Mouse (Mus musculus) midbrain, embryonic 11.5 days (tissue): ENCODE measurements at regions not wholly inside any gene's neighbourhood (a gene's known extent, or its start where the extent isn't known, plus 50 kb on each side); places are given as distances from the start of the nearest gene placed in this dataset.
A peak's percentile ranks its signal among the peaks of the same experiment; 100 is the strongest.
"Not testable (repeated sequence)": the region's sequence is repeated elsewhere in the genome, so short reads cannot be mapped to it uniquely, and the experiment has no call there.

Experiments
- ATAC-seq: fragments of 200-750 bp; cut with Nextera tagmentation; 2 replicates; pipeline ENCODE4 v1.8.0; 2017; ENCODE audit warnings: moderate TSS enrichment, moderate library complexity; ENCODE audit not compliant: low FRiP score
- DNase-seq: peaks from one replicate; pipeline ENCODE4 v3.0.0; 2015; ENCODE audit warnings: low spot score; ENCODE audit errors: missing footprints
- H3K27ac ChIP-seq: fragments of 300-500 bp; sonication (generic); 2 replicates; pipeline ENCODE4 v1.5.1; 2014; ENCODE audit warnings: low read depth, low read length
- H3K27me3 ChIP-seq: fragments of 300-500 bp; sonication (generic); 2 replicates; pipeline ENCODE4 v1.6.1; 2014; ENCODE audit warnings: mild to moderate bottlenecking, low read length, moderate library complexity, mixed read lengths; ENCODE audit not compliant: control insufficient read depth, insufficient read depth
- H3K36me3 ChIP-seq: fragments of 300-500 bp; sonication (generic); 2 replicates; pipeline ENCODE4 v1.6.1; 2014; ENCODE audit warnings: mild to moderate bottlenecking, low read length, moderate library complexity, mixed read lengths; ENCODE audit not compliant: control insufficient read depth, insufficient read depth
- H3K4me1 ChIP-seq: fragments of 300-500 bp; sonication (generic); 2 replicates; pipeline ENCODE4 v1.6.1; 2014; ENCODE audit warnings: low read length; ENCODE audit not compliant: control insufficient read depth, insufficient read depth
- H3K4me2 ChIP-seq: fragments of 300-500 bp; sonication (generic); 2 replicates; pipeline ENCODE4 v1.6.1; 2014; ENCODE audit warnings: mild to moderate bottlenecking, moderate library complexity
- H3K4me3 ChIP-seq: fragments of 300-500 bp; sonication (generic); 2 replicates; pipeline ENCODE4 v1.5.1; 2014; ENCODE audit warnings: low read depth, low read length
- H3K9ac ChIP-seq: fragments of 300-500 bp; sonication (generic); 2 replicates; pipeline ENCODE4 v1.6.1; 2014; ENCODE audit warnings: low read length
- H3K9me3 ChIP-seq: fragments of 300-500 bp; sonication (generic); 2 replicates; pipeline ENCODE4 v1.6.1; 2016; ENCODE audit warnings: low read length; ENCODE audit not compliant: control insufficient read depth
- WGBS: fragments of 180-500 bp; shearing (Covaris S2); extraction: QIAGEN DNeasy Blood & Tissue Kit; methylation state at CpG from one replicate; pipeline ENCODE4 v1.1.7; 2014; 5-methylcytosine and 5-hydroxymethylcytosine counted together

- Histone ChIP-seq H3K27ac (no peak overlapping the region), H3K4me1 (no peaks in the 10 kb centered on the region), H3K9ac (no peak overlapping the region), H3K27me3 (no peaks in the 10 kb centered on the region), H3K4me3 (no peak overlapping the region), H3K9me3 (no peaks in the 10 kb centered on the region), H3K4me2 (no peak overlapping the region), H3K36me3 (no peaks in the 10 kb centered on the region)
- peak; percentile 72 for ATAC-seq
- no peak for DNase-seq
- 91% methylated on average over 1 of the region's 1 CpGs for WGBS
Observed at GRCm38 (mm10) chr2:107468671-107469070, 178.2 kb downstream of the Kcna4 start.

GRCm38 (mm10) chr2:107503646-107504379 lies 213.4 kb downstream of the Kcna4 start:
- WGBS = 78% methylated on average over 7 of the region's 7 CpGs
- no peak overlapping the region for H3K4me3 ChIP-seq
- H3K4me2 ChIP-seq = no peak overlapping the region
- ATAC-seq (no peak), DNase-seq (no peak)
- H3K27ac ChIP-seq = no peak overlapping the region
- H3K36me3 ChIP-seq = no peaks in the 10 kb centered on the region
- H3K9me3 ChIP-seq = no peaks in the 10 kb centered on the region
- no peaks in the 10 kb centered on the region; the same call in 1 of the 2 replicates for H3K4me1 ChIP-seq
- H3K9ac ChIP-seq = no peak overlapping the region
- H3K27me3 ChIP-seq = no peaks in the 10 kb centered on the region

DNA sequence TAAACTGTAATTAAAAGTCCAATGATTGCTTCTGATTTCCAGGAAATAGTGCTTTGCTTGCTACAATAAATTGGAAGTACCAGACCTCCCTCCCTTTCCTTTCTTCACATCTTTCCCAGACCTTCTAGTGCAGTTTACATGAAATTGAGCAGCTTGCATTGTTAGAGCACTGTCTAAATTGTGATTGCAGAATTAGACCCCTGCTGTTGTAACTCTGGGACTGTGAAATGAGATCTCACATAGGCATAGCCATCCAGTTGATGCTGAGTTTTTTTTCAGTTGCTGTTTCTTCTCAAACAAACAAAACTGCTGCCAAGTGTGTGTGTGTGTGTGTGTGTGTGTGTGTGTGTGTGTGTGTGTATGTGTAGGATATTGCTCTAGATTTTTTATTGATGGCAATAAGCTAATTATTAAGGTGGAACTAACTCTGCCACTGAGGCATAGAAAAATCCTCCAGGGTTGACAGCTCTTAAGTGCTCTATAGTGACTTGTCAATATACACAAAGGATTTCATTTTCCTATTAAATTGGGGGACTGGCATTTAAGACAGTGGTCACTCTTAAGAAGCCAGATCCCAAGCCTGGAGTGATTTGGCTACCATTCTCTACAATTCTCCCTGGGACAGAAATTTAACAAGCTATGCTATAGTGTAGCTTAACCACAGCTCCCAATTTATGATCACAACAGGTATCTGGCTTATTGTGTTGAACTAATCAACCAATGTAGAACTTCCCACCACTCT lies 217.2 kb downstream of the Kcna4 start:
- no peaks in the 10 kb centered on the region for H3K9me3 ChIP-seq
- no peak overlapping the region for H3K27ac ChIP-seq
- DNase-seq (no peak), ATAC-seq (peak; percentile 69)
- H3K4me1 ChIP-seq = no peaks in the 10 kb centered on the region; the same call in 1 of the 2 replicates
- no peaks in the 10 kb centered on the region for H3K27me3 ChIP-seq
- no peak overlapping the region for H3K4me3 ChIP-seq
- no peak overlapping the region for H3K9ac ChIP-seq
- no peak overlapping the region for H3K4me2 ChIP-seq
- H3K36me3 ChIP-seq = no peaks in the 10 kb centered on the region

DNA sequence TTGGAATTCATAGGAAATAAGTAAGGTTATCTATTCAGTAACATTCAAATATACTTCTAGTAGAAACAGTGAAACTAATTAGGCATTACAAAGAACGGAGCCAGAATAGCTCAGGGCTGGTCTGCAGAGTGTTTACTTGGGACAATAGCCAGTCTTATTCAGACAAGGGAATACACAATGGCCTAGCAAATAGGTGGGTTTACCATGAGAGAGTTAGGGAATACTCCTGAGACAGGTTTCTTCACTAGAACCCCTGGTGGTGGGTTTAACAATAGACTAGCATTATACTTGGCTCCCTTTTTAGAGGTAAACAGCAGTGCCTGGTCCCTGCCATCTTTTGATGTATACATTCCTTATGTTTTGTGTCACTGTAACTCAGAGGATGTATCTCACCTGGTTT lies 225.0 kb downstream of the Kcna4 start:
- not testable (repeated sequence) for H3K9ac ChIP-seq, H3K36me3 ChIP-seq, DNase-seq, H3K4me3 ChIP-seq, H3K4me1 ChIP-seq, H3K27me3 ChIP-seq, H3K9me3 ChIP-seq, H3K27ac ChIP-seq, ATAC-seq, H3K4me2 ChIP-seq
- WGBS = 77% methylated on average over 1 of the region's 1 CpGs

DNA sequence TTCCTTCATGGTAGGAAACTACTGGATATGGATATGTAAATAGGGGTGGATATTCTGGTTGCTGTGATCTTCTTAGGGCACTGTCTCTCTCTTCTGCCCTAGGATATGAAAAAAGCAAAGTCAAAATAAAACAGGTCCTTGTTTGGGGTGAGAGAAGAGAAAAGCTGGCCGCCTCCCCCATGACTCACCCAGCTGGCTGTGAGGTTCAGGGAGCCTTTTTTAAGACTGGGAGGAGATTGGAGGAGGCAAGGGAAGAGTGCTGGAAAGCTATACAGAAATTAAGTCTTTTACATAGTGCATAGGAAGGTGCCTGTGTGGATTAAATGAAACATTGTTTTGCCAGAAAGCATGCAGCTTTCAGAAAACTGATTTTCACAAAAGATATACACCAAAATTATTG lies 227.7 kb downstream of the Kcna4 start:
- H3K36me3 ChIP-seq = no peaks in the 10 kb centered on the region
- H3K4me1 ChIP-seq = no peaks in the 10 kb centered on the region
- no peaks in the 10 kb centered on the region for H3K27me3 ChIP-seq
- DNase-seq (no peak), ATAC-seq (no peak)
- H3K9me3 ChIP-seq = no peaks in the 10 kb centered on the region
- WGBS = 74% methylated on average over 1 of the region's 1 CpGs
- no peak overlapping the region for H3K4me2 ChIP-seq
- H3K4me3 ChIP-seq = no peak overlapping the region
- no peak overlapping the region for H3K27ac ChIP-seq
- no peak overlapping the region for H3K9ac ChIP-seq

DNA sequence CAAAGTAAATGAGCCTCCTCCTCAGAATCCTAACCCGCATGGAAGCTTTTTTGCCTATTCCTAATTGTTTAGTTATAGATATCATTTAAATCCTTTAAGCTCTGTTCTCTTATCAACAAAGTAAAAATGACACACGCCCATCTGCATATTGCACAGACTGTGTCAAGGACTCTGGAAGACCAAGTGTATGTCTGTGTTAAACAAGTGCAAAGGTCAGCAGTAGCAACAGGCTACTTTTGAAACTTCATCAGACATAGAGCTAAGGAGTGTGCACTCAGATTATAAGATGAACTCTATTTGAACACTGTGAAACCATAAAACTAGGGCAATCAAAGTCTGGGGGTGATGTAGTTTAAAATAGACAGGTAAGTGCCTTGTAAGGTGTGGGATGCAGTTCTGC lies 228.3 kb downstream of the Kcna4 start:
- ATAC-seq (no peak), DNase-seq (no peak)
- Histone ChIP-seq H3K9me3 (no peaks in the 10 kb centered on the region), H3K9ac (no peak overlapping the region), H3K27ac (no peak overlapping the region), H3K4me3 (no peak overlapping the region), H3K4me1 (no peaks in the 10 kb centered on the region), H3K27me3 (no peaks in the 10 kb centered on the region), H3K4me2 (no peak overlapping the region), H3K36me3 (no peaks in the 10 kb centered on the region)
- 85% methylated on average over 2 of the region's 2 CpGs for WGBS

- Histone ChIP-seq H3K9ac (no peak overlapping the region), H3K36me3 (no peaks in the 10 kb centered on the region), H3K4me1 (no peaks in the 10 kb centered on the region), H3K27ac (no peak overlapping the region), H3K4me2 (no peak overlapping the region), H3K4me3 (no peak overlapping the region), H3K9me3 (no peaks in the 10 kb centered on the region), H3K27me3 (no peaks in the 10 kb centered on the region)
- WGBS = 76% methylated on average over 3 of the region's 3 CpGs
- DNase-seq = no peak
- no peak for ATAC-seq
Observed at GRCm38 (mm10) chr2:107519326-107519725, 228.9 kb downstream of the Kcna4 start.

DNA sequence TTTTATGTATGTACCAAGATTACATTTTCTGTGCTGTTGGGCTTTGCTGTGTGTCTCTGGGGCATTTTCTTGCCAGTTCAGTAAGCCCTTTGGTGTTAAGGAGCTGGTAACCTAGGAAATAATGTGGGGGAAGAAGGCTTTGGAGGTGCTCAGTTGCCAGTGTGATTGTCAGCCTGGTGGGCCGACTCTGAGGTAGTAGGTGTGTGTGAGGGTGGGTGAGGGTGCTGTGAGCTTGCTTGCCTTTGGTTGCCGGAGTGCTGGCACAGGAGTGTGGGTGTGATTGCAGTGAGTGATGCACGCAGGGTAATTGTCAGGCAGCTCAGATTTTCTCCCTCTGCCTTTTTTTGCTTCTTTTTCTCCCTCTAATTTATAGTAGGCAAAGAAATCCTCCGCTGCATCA lies 229.3 kb downstream of the Kcna4 start:
- Histone ChIP-seq H3K4me3 (no peak overlapping the region), H3K9me3 (no peaks in the 10 kb centered on the region), H3K4me2 (no peak overlapping the region), H3K27ac (no peak overlapping the region), H3K36me3 (no peaks in the 10 kb centered on the region), H3K9ac (no peak overlapping the region), H3K27me3 (no peaks in the 10 kb centered on the region), H3K4me1 (no peaks in the 10 kb centered on the region)
- DNase-seq (no peak), ATAC-seq (no peak)
- 88% methylated on average over 4 of the region's 4 CpGs for WGBS

DNA sequence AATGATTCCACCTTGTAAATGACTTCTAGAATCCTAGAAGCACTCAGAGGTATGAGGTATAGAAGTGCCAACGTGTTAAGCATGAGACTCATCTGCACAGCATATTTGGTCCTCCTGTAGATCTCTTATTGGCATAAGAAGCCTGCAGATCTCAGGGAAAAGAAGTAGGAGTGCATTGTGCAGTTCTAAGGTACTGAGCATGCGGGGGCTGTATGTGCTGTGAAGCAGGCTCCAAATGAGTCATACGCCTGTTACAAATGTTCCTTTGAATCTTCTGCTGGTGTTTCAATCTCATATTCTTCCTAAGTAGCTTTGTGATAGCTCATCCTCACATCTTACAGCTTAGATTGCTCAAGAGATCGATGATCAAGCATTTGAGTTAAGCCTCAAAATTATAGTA lies 252.7 kb downstream of the Kcna4 start:
- H3K27ac ChIP-seq = no peak overlapping the region
- H3K4me1 ChIP-seq = no peaks in the 10 kb centered on the region
- ATAC-seq (no peak), DNase-seq (no peak)
- H3K36me3 ChIP-seq = no peaks in the 10 kb centered on the region
- H3K27me3 ChIP-seq = no peaks in the 10 kb centered on the region
- WGBS = 93% methylated on average over 4 of the region's 4 CpGs
- no peak overlapping the region for H3K9ac ChIP-seq
- no peak overlapping the region for H3K4me3 ChIP-seq
- no peak overlapping the region for H3K4me2 ChIP-seq
- H3K9me3 ChIP-seq = no peaks in the 10 kb centered on the region
